Mouse (Mus musculus) limb, embryonic 14.5 days (tissue): ENCODE results near the gene Babam2. TPM values are rescaled to one million over a fixed set of nuclear protein-coding genes. Genes with fewer than 3 reads are reported as not detected.

Source experiments
- ATAC-seq: fragments of 200-750 bp; cut with Nextera tagmentation; 2 replicates; pipeline ENCODE4 v1.8.0; 2017; ENCODE audit warnings: low read depth, moderate number of reproducible peaks, moderate TSS enrichment; ENCODE audit not compliant: low FRiP score
- DNase-seq: peaks from one replicate; pipeline ENCODE4 v3.0.0-alpha.2; 2015; ENCODE audit warnings: low spot score
- H3K27ac ChIP-seq: fragments of 300-500 bp; sonication (generic); replicated peaks from 2 replicates; pipeline ENCODE4 v1.5.1; 2014; ENCODE audit warnings: low read depth, mild to moderate bottlenecking, low read length, moderate library complexity, mixed read lengths
- H3K27me3 ChIP-seq: fragments of 300-500 bp; sonication (generic); 2 replicates; pipeline ENCODE4 v1.6.1; 2014; ENCODE audit warnings: low read length, mixed read lengths; ENCODE audit not compliant: control insufficient read depth, insufficient read depth
- H3K36me3 ChIP-seq: fragments of 300-500 bp; sonication (generic); 2 replicates; pipeline ENCODE4 v1.6.1; 2014; ENCODE audit warnings: mild to moderate bottlenecking, low read length, moderate library complexity, mixed read lengths; ENCODE audit not compliant: control insufficient read depth, insufficient read depth
- H3K4me1 ChIP-seq: fragments of 300-500 bp; sonication (generic); 2 replicates; pipeline ENCODE4 v1.6.1; 2014; ENCODE audit warnings: antibody characterized with exemption, low read length, mixed read lengths; ENCODE audit not compliant: control insufficient read depth, insufficient read depth
- H3K4me2 ChIP-seq: fragments of 300-500 bp; sonication (generic); replicated peaks from 2 replicates; pipeline ENCODE4 v1.6.1; 2014; ENCODE audit warnings: low read depth, mild to moderate bottlenecking, low read length, moderate library complexity; ENCODE audit not compliant: severe bottlenecking
- H3K4me3 ChIP-seq: fragments of 300-500 bp; sonication (generic); replicated peaks from 2 replicates; pipeline ENCODE4 v1.5.1; 2014; ENCODE audit warnings: low read length
- H3K9ac ChIP-seq: fragments of 300-500 bp; sonication (generic); 2 replicates; pipeline ENCODE4 v1.6.1; 2014; ENCODE audit warnings: mild to moderate bottlenecking, low read depth, low read length, moderate library complexity; ENCODE audit not compliant: severe bottlenecking
- H3K9me3 ChIP-seq: fragments of 300-500 bp; sonication (generic); 2 replicates; pipeline ENCODE4 v1.6.1; 2016; ENCODE audit warnings: low read length; ENCODE audit not compliant: control insufficient read depth
- POLR2A ChIP-seq: fragments of 200-500 bp; IDR thresholded peaks from 2 replicates; pipeline ENCODE4 v1.8.0; 2012; ENCODE audit warnings: inconsistent platforms, mild to moderate bottlenecking, moderate library complexity, borderline replicate concordance; ENCODE audit not compliant: insufficient read depth, insufficient read length; ENCODE audit errors: extremely low read depth
- WGBS: fragments of 180-500 bp; shearing (Covaris S2); extraction: QIAGEN DNeasy Blood & Tissue Kit; methylation state at CpG from one replicate; pipeline ENCODE4 v1.1.7; 2014; 5-methylcytosine and 5-hydroxymethylcytosine counted together
- polyA plus RNA-seq, 2 experiments: library from polyadenylated mRNA; depleted of rRNA in 1 of 2; stranded (reverse) in 1 of 2; unstranded in 1 of 2; fragments of >200 nt; fragmentation: Nextera tagmentation in 1 of 2; extraction: Ambion mirVana in 1 of 2; gene quantifications; 2 replicates each; pipeline versions ENCODE4 v1.2.1 to v1.2.3; 2012 to 2014

Gene Babam2
- polyA plus RNA-seq, 2 experiments = 23.4 to 35.8 TPM

GRCm38 (mm10) chr5:31669984-31670383, 27.5 kb upstream of the Babam2 start:
- ATAC-seq = no peak
- no peak overlapping the region for H3K9ac ChIP-seq
- no peak overlapping the region for H3K4me2 ChIP-seq
- no peak overlapping the region for H3K4me3 ChIP-seq
- no peak for DNase-seq
- no peaks in the 10 kb centered on the region for H3K9me3 ChIP-seq
- TF ChIP-seq POLR2A = no peak
- no peak overlapping the region for H3K27ac ChIP-seq
- 54% methylated on average over 5 of the region's 5 CpGs for WGBS
- H3K27me3 ChIP-seq = no peaks in the 10 kb centered on the region
- no peaks in the 10 kb centered on the region for H3K36me3 ChIP-seq
- no peaks in the 10 kb centered on the region for H3K4me1 ChIP-seq

- no peak for TF ChIP-seq POLR2A
- no peak for ATAC-seq
- no peaks in the 10 kb centered on the region for H3K36me3 ChIP-seq
- H3K27ac ChIP-seq = no peak overlapping the region
- no peaks in the 10 kb centered on the region for H3K4me1 ChIP-seq
- H3K9ac ChIP-seq = no peak overlapping the region
- no peaks in the 10 kb centered on the region for H3K27me3 ChIP-seq
- no peaks in the 10 kb centered on the region for H3K9me3 ChIP-seq
- DNase-seq = no peak
- 71% methylated on average over 2 of the region's 2 CpGs for WGBS
- H3K4me3 ChIP-seq = no peak overlapping the region
- no peak overlapping the region for H3K4me2 ChIP-seq
Observed at GRCm38 (mm10) chr5:31671137-31671536, 26.3 kb upstream of the Babam2 start.

GRCm38 (mm10) chr5:31673431-31673830, 24.1 kb upstream of the Babam2 start:
- Histone ChIP-seq H3K4me2 (no peak overlapping the region), H3K36me3 (no peaks in the 10 kb centered on the region), H3K27ac (no peak overlapping the region), H3K9ac (no peak overlapping the region), H3K27me3 (no peaks in the 10 kb centered on the region), H3K4me1 (no peaks in the 10 kb centered on the region), H3K4me3 (no peak overlapping the region), H3K9me3 (no peaks in the 10 kb centered on the region)
- TF ChIP-seq POLR2A = no peak
- ATAC-seq = no peak
- 73% methylated on average over 2 of the region's 2 CpGs for WGBS
- no peak for DNase-seq

- Histone ChIP-seq H3K4me2 (no peak overlapping the region), H3K9me3 (no peaks in the 10 kb centered on the region), H3K27me3 (no peaks in the 10 kb centered on the region), H3K36me3 (no peaks in the 10 kb centered on the region), H3K27ac (no peak overlapping the region), H3K4me1 (no peaks in the 10 kb centered on the region), H3K9ac (no peak overlapping the region), H3K4me3 (no peak overlapping the region)
- WGBS = 63% methylated on average over 1 of the region's 1 CpGs
- DNase-seq (no peak), ATAC-seq (no peak)
- no peak for TF ChIP-seq POLR2A
Observed at GRCm38 (mm10) chr5:31678000-31678399, 19.5 kb upstream of the Babam2 start.

GRCm38 (mm10) chr5:31680183-31680582, 17.3 kb upstream of the Babam2 start:
- no peaks in the 10 kb centered on the region for H3K9me3 ChIP-seq
- no peak overlapping the region for H3K9ac ChIP-seq
- DNase-seq (no peak), ATAC-seq (no peak)
- H3K27me3 ChIP-seq = no peaks in the 10 kb centered on the region
- no peaks in the 10 kb centered on the region for H3K4me1 ChIP-seq
- H3K4me3 ChIP-seq = no peak overlapping the region
- H3K4me2 ChIP-seq = no peak overlapping the region
- H3K27ac ChIP-seq = no peak overlapping the region
- TF ChIP-seq POLR2A = no peak
- WGBS = 74% methylated on average over 4 of the region's 4 CpGs
- no peaks in the 10 kb centered on the region for H3K36me3 ChIP-seq

- Histone ChIP-seq H3K9ac (no peak overlapping the region), H3K4me3 (no peak overlapping the region), H3K9me3 (no peaks in the 10 kb centered on the region), H3K4me1 (no peaks in the 10 kb centered on the region), H3K27me3 (no peaks in the 10 kb centered on the region), H3K4me2 (no peak overlapping the region), H3K27ac (no peak overlapping the region), H3K36me3 (no peaks in the 10 kb centered on the region)
- ATAC-seq (no peak), DNase-seq (no peak)
- TF ChIP-seq POLR2A = no peak
- WGBS = 86% methylated on average over 1 of the region's 1 CpGs
Observed at GRCm38 (mm10) chr5:31682305-31682704, 15.2 kb upstream of the Babam2 start.
